Mouse (Mus musculus): ENCODE data around the gene Ift57.
A peak's percentile ranks its signal among the peaks of the same experiment; 100 is the strongest.

Gene Ift57

DNA sequence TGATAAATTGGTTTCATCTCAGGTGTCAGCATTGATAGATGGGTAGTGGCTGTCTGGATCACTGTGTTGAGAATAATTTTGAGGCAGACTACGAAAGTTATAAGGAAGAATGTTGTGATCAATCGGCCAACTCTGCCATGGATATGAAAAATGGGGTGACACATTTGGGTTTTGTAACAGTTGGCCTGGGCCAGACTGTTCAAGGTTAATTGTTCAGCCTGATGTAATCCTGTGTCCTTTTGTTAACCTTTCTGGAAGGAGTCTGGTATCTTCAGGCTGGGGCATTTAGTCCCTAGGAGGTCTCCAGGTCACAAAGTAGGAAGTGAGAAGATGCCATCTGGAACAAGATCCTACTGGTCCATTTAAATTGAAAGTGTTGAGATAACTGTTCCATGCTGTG lies 97.2 kb downstream of the Ift57 start:
- no peak for DNase-seq

DNA sequence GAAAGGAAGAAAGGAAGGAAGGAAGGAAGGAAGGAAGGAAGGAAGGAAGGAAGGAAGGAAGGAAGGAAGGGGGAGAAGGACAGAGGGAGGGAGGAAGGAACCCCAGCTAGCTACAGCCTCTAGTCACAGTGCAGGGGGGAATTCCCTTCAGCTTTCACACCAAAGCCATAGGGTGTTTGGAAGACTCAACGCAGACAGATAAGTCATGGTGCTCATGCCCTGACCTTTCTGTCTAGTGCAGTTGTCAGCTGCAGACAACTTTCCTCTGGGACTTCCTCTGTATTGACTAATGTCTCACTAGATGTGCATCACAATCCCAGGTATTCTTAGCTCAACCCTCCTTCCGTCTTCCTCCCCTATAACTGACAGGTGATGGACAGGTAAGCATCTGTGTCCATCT lies 97.9 kb downstream of the Ift57 start:
- no peak for DNase-seq

DNA sequence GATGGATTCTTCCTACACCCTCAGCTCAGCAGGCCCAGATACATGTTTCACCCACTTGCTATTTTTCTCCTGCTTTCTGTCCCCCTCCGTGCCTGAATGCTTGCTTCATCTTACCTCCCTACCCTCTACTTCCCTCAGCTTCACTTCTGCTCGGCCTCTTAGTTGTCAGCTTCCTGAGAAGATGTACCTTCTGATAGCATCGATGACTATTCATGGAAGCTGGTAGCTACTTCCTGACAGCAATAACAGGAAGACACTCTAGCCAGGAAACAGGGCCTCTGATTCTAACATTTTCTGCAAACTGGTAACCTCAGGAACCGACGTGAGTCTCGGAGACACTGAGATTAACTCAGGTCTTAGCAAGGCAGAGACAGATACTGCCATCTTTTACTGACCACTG lies 99.8 kb downstream of the Ift57 start:
- DNase-seq: peak; percentile 32

DNA sequence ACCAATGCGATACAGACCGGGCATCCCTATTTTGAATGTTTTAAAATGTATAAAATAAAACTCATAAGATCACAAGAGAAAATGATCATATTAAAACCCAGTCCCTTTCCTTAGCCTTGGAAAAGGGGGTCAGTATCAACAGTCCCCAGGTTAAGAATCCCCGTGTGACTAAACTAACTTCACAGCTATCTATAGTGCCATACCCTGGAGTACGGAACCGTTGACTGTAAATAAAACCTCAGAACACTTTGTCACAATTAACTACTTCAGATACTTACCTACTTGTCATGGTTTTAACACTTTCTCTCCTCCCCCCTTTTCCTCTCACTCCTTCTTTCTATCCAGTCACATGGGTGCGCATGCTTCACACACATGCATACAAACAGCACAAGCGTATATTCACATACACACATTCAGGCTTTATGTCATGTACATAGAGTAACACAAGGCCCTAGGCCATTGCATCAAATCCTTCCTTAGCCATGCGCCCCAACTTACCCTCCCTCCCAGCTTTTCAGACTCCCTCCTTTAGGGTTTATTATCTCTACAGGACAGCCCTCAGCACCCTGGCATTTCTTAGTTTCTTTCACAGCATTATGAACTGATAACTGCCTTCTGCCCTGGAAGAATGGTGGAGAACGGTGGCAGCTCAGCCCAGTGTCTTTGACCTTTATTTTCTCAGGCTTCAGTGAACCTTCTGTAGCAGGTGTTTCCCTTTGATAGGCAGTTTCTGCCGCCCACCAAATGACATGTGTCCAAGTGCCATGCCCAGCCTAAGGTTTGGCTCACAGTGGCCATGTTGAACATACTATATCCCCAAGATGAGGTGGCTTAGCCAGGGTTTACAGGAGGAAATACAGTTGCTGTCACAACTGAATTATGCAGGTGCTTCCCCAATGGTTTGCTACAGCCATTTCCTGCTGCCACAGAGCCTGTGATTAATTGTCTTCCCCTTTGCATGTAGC lies 100.8 kb downstream of the Ift57 start, which contains the start of gene Cd47:
Gene Cd47 (plus strand): TSS at position 937 of the 965 bp plus-strand sequence.
- DNase-seq: peak; percentile 41

GRCm38 (mm10) chr16:49800996-49801395 lies 102.0 kb downstream of the Ift57 start:
- no peak for DNase-seq

GRCm38 (mm10) chr16:49801399-49801798 lies 102.4 kb downstream of the Ift57 start:
- peak; percentile 39 for DNase-seq

DNA sequence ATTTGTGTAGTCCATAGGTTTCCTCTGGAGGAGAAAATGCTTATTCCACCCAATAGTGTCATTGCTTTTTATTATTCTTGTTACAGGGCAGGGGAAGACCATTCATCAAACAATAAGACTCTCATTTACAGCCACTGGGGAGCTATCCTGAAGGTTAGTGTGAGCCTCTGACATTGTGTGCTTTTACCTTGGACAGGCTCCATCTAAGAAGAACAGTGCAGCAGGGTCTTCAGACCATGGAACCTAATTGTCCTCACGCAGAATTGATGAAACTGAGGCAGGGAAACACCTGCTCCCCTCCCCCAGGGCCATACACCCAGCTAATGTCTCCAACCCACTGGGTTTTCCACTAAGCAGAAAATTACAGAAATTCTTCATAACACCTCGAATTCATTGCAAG lies 104.0 kb downstream of the Ift57 start:
- DNase-seq: no peak

GRCm38 (mm10) chr16:49803932-49804461 lies 105.0 kb downstream of the Ift57 start:
- peak; percentile 67 for DNase-seq

DNA sequence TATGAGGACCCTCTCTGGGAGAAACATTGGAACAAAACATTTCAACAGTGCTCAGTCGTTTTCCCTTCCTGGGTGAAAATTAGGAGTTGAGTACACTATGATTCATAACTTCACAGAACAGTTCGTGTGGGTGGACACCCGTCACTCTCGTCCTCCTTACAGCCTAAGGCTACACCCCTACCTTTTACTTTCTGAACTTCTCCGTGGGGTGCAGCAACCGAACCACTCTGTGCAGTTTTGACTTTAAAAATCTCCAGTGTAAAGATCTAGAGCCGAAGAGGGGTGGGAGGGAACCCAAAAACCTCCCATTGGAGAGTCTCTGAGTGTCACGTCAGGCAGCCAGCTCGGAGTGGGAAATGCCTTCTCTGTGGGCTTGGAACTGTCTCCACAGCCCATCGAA lies 107.9 kb downstream of the Ift57 start:
- no peak for DNase-seq

DNA sequence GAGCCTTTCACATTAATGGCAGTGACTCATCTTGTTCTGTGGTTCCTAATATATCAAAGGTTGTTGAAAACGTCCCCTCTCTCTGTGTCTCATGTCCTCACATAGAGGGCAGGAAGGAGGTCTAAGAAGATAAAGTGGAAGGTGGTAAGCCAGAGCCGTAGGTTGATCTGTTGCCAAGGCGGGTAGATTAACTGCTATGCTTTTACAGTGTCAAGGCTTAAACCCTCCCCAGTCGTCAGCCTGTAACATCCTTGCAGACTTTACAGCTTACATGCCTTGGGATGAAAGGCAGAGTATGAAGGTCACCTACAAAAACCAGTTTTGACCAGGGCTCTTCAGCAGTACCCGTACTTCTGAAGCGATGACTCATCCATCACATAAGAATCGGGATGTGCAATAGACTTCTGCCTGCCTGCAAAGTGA lies 108.4 kb downstream of the Ift57 start:
- no peak for DNase-seq

DNA sequence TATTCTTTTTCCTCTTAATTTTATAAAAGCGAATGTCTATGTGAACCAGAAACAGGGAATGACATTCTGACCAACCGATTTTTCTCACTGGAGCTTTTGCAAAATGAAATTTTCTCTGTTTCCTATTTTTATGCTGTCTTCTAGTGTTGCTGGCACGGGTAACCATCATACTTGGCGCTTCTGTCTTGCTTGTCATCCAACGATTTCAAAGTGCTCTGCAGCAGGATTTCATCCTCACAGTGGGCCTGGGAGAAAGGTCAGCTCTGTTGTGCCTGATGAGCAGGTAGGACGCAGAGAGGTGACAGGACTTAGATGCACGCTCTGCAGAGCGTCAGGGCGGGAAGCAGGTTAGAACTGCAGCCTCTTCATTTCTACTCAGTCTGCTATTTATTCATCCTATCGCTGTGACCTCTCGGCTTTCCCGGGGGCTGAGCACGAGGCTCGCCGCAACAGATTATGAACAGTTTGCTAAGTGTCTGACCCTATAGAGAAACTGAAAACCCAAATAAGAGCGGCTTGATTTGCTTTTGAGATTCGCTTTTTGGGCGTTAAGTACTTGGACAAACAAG lies 108.9 kb downstream of the Ift57 start:
- DNase-seq: peak; percentile 16

DNA sequence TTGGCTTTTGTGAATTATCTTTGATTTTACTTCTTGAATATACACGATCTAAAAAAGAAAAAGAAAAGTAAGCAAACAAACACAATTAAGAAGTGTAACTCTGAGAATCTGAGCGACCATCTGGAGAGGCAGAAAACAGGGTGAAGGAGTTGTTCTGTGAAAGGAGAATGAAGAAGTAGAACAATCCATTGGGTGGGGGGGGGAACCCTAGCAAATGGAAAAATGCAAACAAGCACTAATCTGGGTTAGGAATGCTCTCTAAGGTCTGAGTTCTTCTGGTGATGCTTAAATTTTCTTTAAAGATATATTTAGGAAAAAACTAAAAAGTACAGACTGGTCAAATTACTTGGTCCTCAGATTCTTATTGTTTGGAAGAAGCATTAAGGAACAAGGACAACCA lies 112.9 kb downstream of the Ift57 start:
- no peak for DNase-seq

DNA sequence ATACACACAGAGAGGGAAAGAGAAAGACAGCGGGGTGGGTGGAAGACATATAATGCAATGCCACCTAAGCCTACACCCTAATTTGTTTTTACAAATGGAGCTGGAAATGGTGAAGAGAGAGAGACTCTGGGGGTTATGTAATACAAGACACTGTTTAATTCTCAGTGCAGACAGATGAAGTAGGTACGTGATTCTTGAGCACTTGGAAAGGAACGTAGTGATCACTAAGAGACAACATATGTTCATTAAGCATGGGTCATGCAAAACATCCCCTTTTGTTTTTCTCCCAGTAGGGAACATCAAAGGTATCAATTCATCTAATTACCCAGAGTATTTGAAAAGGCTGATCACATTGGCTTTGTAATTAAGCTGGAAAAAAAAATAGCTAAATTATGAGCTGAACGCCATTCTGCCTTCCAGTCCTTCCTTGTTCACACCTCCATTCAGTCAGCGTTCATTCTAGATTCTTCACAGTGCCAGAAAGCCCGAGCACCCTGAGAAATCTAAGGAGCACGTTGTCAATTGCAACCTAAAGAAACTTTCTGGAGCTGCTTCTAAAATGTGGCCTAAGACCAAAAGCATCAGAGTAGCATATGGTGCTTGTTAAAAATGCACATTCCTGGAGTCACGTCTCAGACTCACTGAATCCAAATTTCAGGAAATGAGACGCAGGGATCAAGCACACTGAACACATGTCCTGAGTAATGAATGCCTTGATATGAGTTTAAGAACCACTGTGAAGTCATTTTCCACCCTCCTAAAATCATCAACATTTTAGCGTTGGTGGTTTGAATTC lies 114.0 kb downstream of the Ift57 start:
- no peak for DNase-seq

- DNase-seq: no peak
Measured at GRCm38 (mm10) chr16:49814419-49814818, 115.4 kb downstream of the Ift57 start.
